Mouse (Mus musculus): ENCODE measurements around the gene Entr1.

DNA sequence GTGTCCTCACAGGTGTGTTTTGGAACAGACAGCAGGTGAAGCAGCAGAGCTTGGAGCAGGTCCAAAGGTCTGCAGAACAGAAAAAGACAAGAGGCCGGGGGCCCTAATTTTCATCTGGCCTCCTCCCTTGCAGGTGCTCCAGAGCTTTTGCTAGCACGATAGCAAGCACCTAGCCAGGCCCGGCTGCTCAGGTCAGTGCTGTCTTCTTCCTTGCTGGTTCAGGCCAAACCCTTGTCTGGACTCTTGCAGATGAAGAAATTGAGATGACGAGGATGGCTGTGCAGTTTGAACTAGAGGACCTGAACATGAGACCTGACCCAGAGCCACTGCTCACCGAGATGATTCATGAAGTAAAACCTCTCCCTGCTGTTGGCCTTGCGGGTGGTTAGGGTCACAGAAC is 2.5 kb upstream of the Entr1 start:
- no peak for TF ChIP-seq CTCF (IDR thresholded peaks at IDR 0.05; ENCODE audit: low read depth)
- TF ChIP-seq EP300 (optimal IDR thresholded peaks at IDR 0.05): no peak

Data from stomach, postnatal 0 days (tissue).